Mouse (Mus musculus): ENCODE measurements around the gene Vmn2r11. TPM values are rescaled to one million over a fixed set of nuclear protein-coding genes. Genes with fewer than 3 reads are reported as not detected.
"Not testable (repeated sequence)": the region's sequence is repeated elsewhere in the genome, so short reads cannot be mapped to it uniquely, and the experiment has no call there.

Gene Vmn2r11
- total RNA-seq (2017): not detected in 2 replicates

- not testable (repeated sequence) for ATAC-seq (replicated peaks in 1 of 2; ENCODE audit: insufficient read depth in 1 of 2, low FRiP score in 2 of 2, low TSS enrichment in 1 of 2, low read depth in 1 of 2, poor library complexity in 2 of 2, severe bottlenecking in 2 of 2)
Measured at GRCm38 (mm10) chr5:109059469-109059868, at the start of gene Vmn2r11. Gene Vmn2r11, minus strand, starts transcription at chr5:109059569.

GRCm38 (mm10) chr5:109097850-109098249, 38.5 kb upstream of the Vmn2r11 start, which contains the start of gene Vmn2r12:
Gene Vmn2r12, minus strand, starts transcription at chr5:109097950.
- not testable (repeated sequence) for ATAC-seq (replicated peaks in 1 of 2; ENCODE audit: insufficient read depth in 1 of 2, low FRiP score in 2 of 2, low TSS enrichment in 1 of 2, low read depth in 1 of 2, poor library complexity in 2 of 2, severe bottlenecking in 2 of 2)

DNA sequence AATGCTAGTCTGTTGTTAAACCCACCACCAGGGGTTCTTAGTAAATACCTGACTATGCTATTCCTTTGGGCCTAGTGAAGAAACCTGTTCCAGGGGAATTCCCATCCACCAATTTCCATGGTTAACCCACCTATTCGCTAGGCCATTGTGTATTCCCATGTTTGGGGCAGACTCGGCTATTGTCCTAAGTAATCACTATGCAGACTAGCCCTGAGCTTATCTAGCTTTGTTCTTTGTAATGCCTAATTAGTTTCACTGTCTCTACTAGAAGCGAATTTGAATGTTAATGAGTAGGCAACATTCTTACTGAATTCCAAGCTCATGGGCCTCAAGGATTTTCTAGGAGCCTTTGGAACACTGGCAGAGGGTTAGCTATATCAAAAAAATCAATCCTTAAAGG, 37.1 kb upstream of the Vmn2r11 start:
- not testable (repeated sequence) for ATAC-seq (replicated peaks in 1 of 2; ENCODE audit: insufficient read depth in 1 of 2, low FRiP score in 2 of 2, low TSS enrichment in 1 of 2, low read depth in 1 of 2, poor library complexity in 2 of 2, severe bottlenecking in 2 of 2)

- not testable (repeated sequence) for ATAC-seq (replicated peaks in 1 of 2; ENCODE audit: insufficient read depth in 1 of 2, low FRiP score in 2 of 2, low TSS enrichment in 1 of 2, low read depth in 1 of 2, poor library complexity in 2 of 2, severe bottlenecking in 2 of 2)
Measured at GRCm38 (mm10) chr5:109072016-109072415, 12.6 kb upstream of the Vmn2r11 start.

GRCm38 (mm10) chr5:109055286-109055685, 4.1 kb downstream of the Vmn2r11 start:
- ATAC-seq (replicated peaks in 1 of 2; ENCODE audit: insufficient read depth in 1 of 2, low FRiP score in 2 of 2, low TSS enrichment in 1 of 2, low read depth in 1 of 2, poor library complexity in 2 of 2, severe bottlenecking in 2 of 2): no peak

DNA sequence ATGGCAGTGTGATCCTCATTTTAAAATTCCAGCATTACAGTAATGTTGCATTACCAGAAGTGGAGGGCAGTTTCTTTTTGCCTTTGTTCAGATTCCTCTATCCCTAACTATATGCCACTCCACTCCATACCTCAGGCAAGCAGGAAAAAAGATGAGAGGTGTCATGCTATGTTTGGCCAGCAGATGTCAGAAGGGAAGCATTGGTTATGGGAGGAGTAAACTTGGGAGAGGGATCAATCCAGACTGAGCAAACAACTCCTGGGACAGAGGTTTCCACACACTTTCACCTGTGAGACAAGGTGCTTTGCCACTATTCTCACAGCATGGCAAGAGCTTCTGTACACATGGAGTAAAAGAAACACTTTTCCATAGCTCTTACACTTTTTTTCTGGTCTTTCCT, 26.8 kb downstream of the Vmn2r11 start:
- ATAC-seq (replicated peaks in 1 of 2; ENCODE audit: insufficient read depth in 1 of 2, low FRiP score in 2 of 2, low TSS enrichment in 1 of 2, low read depth in 1 of 2, poor library complexity in 2 of 2, severe bottlenecking in 2 of 2): no peak

- not testable (repeated sequence) for ATAC-seq (replicated peaks in 1 of 2; ENCODE audit: insufficient read depth in 1 of 2, low FRiP score in 2 of 2, low TSS enrichment in 1 of 2, low read depth in 1 of 2, poor library complexity in 2 of 2, severe bottlenecking in 2 of 2)
Measured at GRCm38 (mm10) chr5:109006427-109006826, 52.9 kb downstream of the Vmn2r11 start, which contains the start of gene Vmn2r10. Gene Vmn2r10, minus strand, starts transcription at chr5:109006527.

Other genes starting within 250 kb of the Vmn2r11 start
- not detected in 2 replicates for gene Vmn2r9, start 207.0 kb downstream of the Vmn2r11 start, total RNA-seq (2017)
- gene Vmn2r10, start 53.0 kb downstream of the Vmn2r11 start, total RNA-seq (2017): not detected in 2 replicates
- gene Vmn2r12, start 38.4 kb upstream of the Vmn2r11 start, total RNA-seq (2017): not detected in 2 replicates
- gene Vmn2r13, start 132.6 kb upstream of the Vmn2r11 start, total RNA-seq (2017): not detected in 2 replicates
- gene Vmn2r14, start 165.1 kb upstream of the Vmn2r11 start, total RNA-seq (2017): not detected in 2 replicates
- not detected in 2 replicates for gene Vmn2r15, start 238.1 kb upstream of the Vmn2r11 start, total RNA-seq (2017)